12 mouse cellular contexts compared by ENCODE assay signal in genomic region chr12:86647279-86647678, GRCm38 (mm10). TPM values are rescaled to one million over a fixed set of nuclear protein-coding genes. Genes with fewer than 3 reads are reported as not detected.
A peak's percentile ranks its signal among the peaks of the same experiment; 100 is the strongest.
DNase-seq lines count a peak whose midpoint lies in the region; ATAC-seq and TF ChIP-seq lines count a peak whose summit lies in the region.
"Had no signal": no experiment of that assay in that cellular context is flagged by ENCODE, and none has a peak within 500 bp of the region (broad histone marks: within the 10 kb centered on the region; RNA-seq: fewer than 3 reads in every experiment).

No protein-coding gene starts in this region.

- H3K9me3 ChIP-seq in forebrain, embryonic 14.5 days (replicated peaks; ENCODE audit: control insufficient read depth, low read length): no peaks in the 10 kb centered on the region
- H3K9me3 ChIP-seq: liver, embryonic 15.5 days; midbrain, embryonic 12.5 days had no signal

- no peak overlapping the region for H3K4me3 ChIP-seq in layer of hippocampus, adult 2 months
- no peak overlapping the region for H3K4me3 ChIP-seq in forebrain, embryonic 14.5 days (ENCODE audit: low read depth, low read length)
- H3K4me3 ChIP-seq: liver, embryonic 15.5 days; midbrain, embryonic 12.5 days had no signal

- H3K27me3 ChIP-seq in forebrain, embryonic 14.5 days (replicated peaks; ENCODE audit: control insufficient read depth, insufficient read depth, low read length): no peaks in the 10 kb centered on the region
- H3K27me3 ChIP-seq: liver, embryonic 15.5 days; midbrain, embryonic 12.5 days had no signal

- no peak for TF ChIP-seq CTCF in layer of hippocampus, adult 2 months (conservative IDR thresholded peaks at IDR 0.05)

- H3K27ac ChIP-seq in layer of hippocampus, adult 2 months: peak overlapping the region; percentile 16
- H3K27ac ChIP-seq in forebrain, embryonic 14.5 days (ENCODE audit: low read depth, low read length): peak overlapping the region; percentile 58; the same call in 1 of the 2 replicates
- H3K27ac ChIP-seq: liver, embryonic 15.5 days; midbrain, embryonic 12.5 days had no signal

- H3K9ac ChIP-seq in forebrain, embryonic 14.5 days (ENCODE audit: low read length): no peak overlapping the region
- H3K9ac ChIP-seq: liver, embryonic 15.5 days; midbrain, embryonic 12.5 days had no signal

- 9% methylated on average over 9 of the region's 9 CpGs for WGBS in forebrain, embryonic 14.5 days

- peak; percentile 44 for DNase-seq in embryo, embryonic 10 days (ENCODE audit: low spot score)
- DNase-seq in embryo, embryonic 9.5 days (ENCODE audit: extremely low spot score): no peak
- no peak for DNase-seq in layer of hippocampus, adult 2 months (ENCODE audit: low spot score in 2 of 2)
- DNase-seq in layer of hippocampus, adult 9-11 months: no peak
- peak; percentile 83 for DNase-seq in forebrain, embryonic 14.5 days (ENCODE audit: low spot score)
- DNase-seq in retina, embryonic 14.5 days (ENCODE audit: low spot score): peak; percentile 77
- no peak for DNase-seq in layer of hippocampus, postnatal 14 days (ENCODE audit: low spot score in 2 of 2)
- DNase-seq in adrenal gland, adult 8-10 months: no peak
- DNase-seq: adrenal gland, postnatal 36 days; kidney, adult 18-20 months had no signal

- H3K4me1 ChIP-seq in forebrain, embryonic 14.5 days (ENCODE audit: control insufficient read depth, insufficient read depth, low read length): peaks cover 23% of the 10 kb centered on the region
- H3K4me1 ChIP-seq: liver, embryonic 15.5 days had no signal

- peak overlapping the region; percentile 4; the same call in 1 of the 2 replicates for H3K4me2 ChIP-seq in forebrain, embryonic 14.5 days (ENCODE audit: low read length)
- H3K4me2 ChIP-seq: liver, embryonic 15.5 days; midbrain, embryonic 12.5 days had no signal

- ATAC-seq in forebrain, embryonic 14.5 days: peak; percentile 54

- no peaks in the 10 kb centered on the region for H3K36me3 ChIP-seq in forebrain, embryonic 14.5 days (ENCODE audit: control insufficient read depth, insufficient read depth, low read length)
- H3K36me3 ChIP-seq: liver, embryonic 15.5 days; midbrain, embryonic 12.5 days had no signal

RNA-seq across cellular contexts. Expression of gene Vash1, which starts 31.2 kb away (rescaled TPM):
- 10 to 100 TPM; 40.4 to 41.8 TPM for total RNA-seq in layer of hippocampus, adult 2 months (2021)
- polyA plus RNA-seq in forebrain, embryonic 14.5 days (2014; fragmentation: Nextera tagmentation; extraction: Ambion mirVana): 25.2 and 31.7 TPM in 2 replicates
- 10 to 100 TPM; 65.2 to 77.4 TPM for total RNA-seq in layer of hippocampus, postnatal 14 days (2021)
- total RNA-seq in adrenal gland, adult 8-10 months (2022): 1 to 10 TPM; 2.4 to 5.8 (median 3.9) TPM

Comparison
In these comparisons a context has a peak if more than half of its experiments do, and no peak if none do; other contexts are left out.
1. DNase-seq: peak in embryo, embryonic 10 days (single experiment), forebrain, embryonic 14.5 days (single experiment) and retina, embryonic 14.5 days (single experiment); none in embryo, embryonic 9.5 days (single experiment), layer of hippocampus, adult 2 months (0 of 2), layer of hippocampus, adult 9-11 months (single experiment), layer of hippocampus, postnatal 14 days (0 of 2) and adrenal gland, adult 8-10 months (single experiment).
2. RNA of gene Vash1, which starts 31.2 kb away (total RNA-seq): 65.2 to 77.4 TPM in layer of hippocampus, postnatal 14 days and 40.4 to 41.8 TPM in layer of hippocampus, adult 2 months; 2.4 to 5.8 TPM in adrenal gland, adult 8-10 months; every median in the first group is over 4 times any median in the second.